Mouse (Mus musculus) MEL (cell line): ENCODE data around the gene Avp. TPM values are rescaled to one million over a fixed set of nuclear protein-coding genes. Genes with fewer than 3 reads are reported as not detected.

Experiments
- DNase-seq: peaks from one replicate; pipeline ENCODE4 v3.0.0; 2011; ENCODE audit warnings: low read depth, low spot score
- H3K27ac ChIP-seq: 2 replicates; pipeline ENCODE4 v1.5.1; 2012; ENCODE audit warnings: low read depth, mild to moderate bottlenecking, control low read depth, low read length, moderate library complexity; ENCODE audit not compliant: control insufficient read depth
- H3K27me3 ChIP-seq, 2 experiments: fragments of 150-350 bp in 1 of 2; sonication (generic) in 1 of 2; 2 replicates each; pipeline ENCODE4 v1.6.1; 2012; ENCODE audit warnings: low read length in 2 of 2, mild to moderate bottlenecking in 2 of 2, improper control_type of control experiment in 1 of 2, moderate library complexity in 1 of 2; ENCODE audit not compliant: insufficient read depth in 2 of 2, control insufficient read depth in 1 of 2
- H3K36me3 ChIP-seq, 2 experiments: 2 replicates each; pipeline ENCODE4 v1.6.1; 2012 to 2014; ENCODE audit warnings: low read length in 2 of 2, improper control_type of control experiment in 1 of 2, inconsistent platforms in 1 of 2, mild to moderate bottlenecking in 1 of 2; ENCODE audit not compliant: insufficient read depth in 2 of 2, control insufficient read depth in 1 of 2
- H3K4me1 ChIP-seq, 2 experiments: fragments of 150-350 bp in 1 of 2; sonication (generic) in 1 of 2; 2 replicates each; pipeline ENCODE4 v1.6.1; 2012; ENCODE audit warnings: low read length in 2 of 2, improper control_type of control experiment in 1 of 2, mild to moderate bottlenecking in 1 of 2; ENCODE audit not compliant: insufficient read depth in 2 of 2, control insufficient read depth in 1 of 2
- H3K4me3 ChIP-seq, 2 experiments: fragments of 150-350 bp in 1 of 2; sonication (generic) in 1 of 2; 2 replicates each; pipeline ENCODE4 v1.5.1; 2012; ENCODE audit warnings: low read depth in 2 of 2, low read length in 2 of 2, mild to moderate bottlenecking in 2 of 2, moderate library complexity in 2 of 2, control low read depth in 1 of 2, improper control_type of control experiment in 1 of 2; ENCODE audit not compliant: control insufficient read depth in 1 of 2, insufficient read depth in 1 of 2
- H3K79me2 ChIP-seq: 2 replicates; pipeline ENCODE4 v1.6.1; 2012; ENCODE audit warnings: mild to moderate bottlenecking, low read length, moderate library complexity; ENCODE audit not compliant: control insufficient read depth, poor library complexity, insufficient read depth
- H3K9ac ChIP-seq: 2 replicates; pipeline ENCODE4 v1.6.1; 2012; ENCODE audit warnings: low read depth, mild to moderate bottlenecking, control low read depth, low read length, moderate library complexity; ENCODE audit not compliant: control insufficient read depth, poor library complexity, severe bottlenecking
- H3K9me3 ChIP-seq: fragments of 150-350 bp; sonication (generic); replicated peaks from 2 replicates; pipeline ENCODE4 v1.6.1; 2012; ENCODE audit warnings: mild to moderate bottlenecking, low read length, improper control_type of control experiment, moderate library complexity; ENCODE audit not compliant: insufficient read depth
- CHD1 ChIP-seq: IDR thresholded peaks from 2 replicates; pipeline ENCODE4 v1.6.1; 2012; ENCODE audit warnings: low read depth, mild to moderate bottlenecking, inconsistent platforms, low read length, improper control_type of control experiment
- CHD2 ChIP-seq: IDR thresholded peaks from 2 replicates; pipeline ENCODE4 v1.6.1; 2011; ENCODE audit warnings: low read length, improper control_type of control experiment
- ELF1 ChIP-seq: IDR thresholded peaks from 2 replicates; pipeline ENCODE4 v1.6.1; 2014; ENCODE audit warnings: low read depth, mild to moderate bottlenecking, inconsistent platforms, low read length, improper control_type of control experiment, moderate library complexity
- EP300 ChIP-seq, 2 experiments: IDR thresholded peaks; 2 replicates each; pipeline ENCODE4 v1.6.1; 2011; ENCODE audit warnings: improper control_type of control experiment in 2 of 2, low read length in 2 of 2, low read depth in 1 of 2, mild to moderate bottlenecking in 1 of 2
- GABPA ChIP-seq: IDR thresholded peaks from 2 replicates; pipeline ENCODE4 v1.6.1; 2012; ENCODE audit warnings: low read depth, mild to moderate bottlenecking, inconsistent platforms, low read length, improper control_type of control experiment, moderate library complexity
- GATA1 ChIP-seq: IDR thresholded peaks from 2 replicates; pipeline ENCODE4 v1.6.1; 2011; ENCODE audit warnings: low read depth, low read length, improper control_type of control experiment
- HCFC1 ChIP-seq: IDR thresholded peaks from 2 replicates; pipeline ENCODE4 v1.6.1; 2012; ENCODE audit warnings: low read depth, mild to moderate bottlenecking, inconsistent platforms, low read length, improper control_type of control experiment, moderate library complexity
- JUND ChIP-seq: IDR thresholded peaks from 2 replicates; pipeline ENCODE4 v1.6.1; 2011; ENCODE audit warnings: low read depth, mild to moderate bottlenecking, improper control_type of control experiment, low read length
- MAFK ChIP-seq: IDR thresholded peaks from 2 replicates; pipeline ENCODE4 v1.6.1; 2011; ENCODE audit warnings: low read depth, mild to moderate bottlenecking, low read length, improper control_type of control experiment, borderline replicate concordance
- MXI1 ChIP-seq: IDR thresholded peaks from 2 replicates; pipeline ENCODE4 v1.6.1; 2011; ENCODE audit warnings: mild to moderate bottlenecking, low read depth, low read length, improper control_type of control experiment
- NELFE ChIP-seq: IDR thresholded peaks from 2 replicates; pipeline ENCODE4 v1.6.1; 2011; ENCODE audit warnings: low read depth, low read length, improper control_type of control experiment
- NRF1 ChIP-seq: IDR thresholded peaks from 2 replicates; pipeline ENCODE4 v1.6.1; 2014; ENCODE audit warnings: low read depth, mild to moderate bottlenecking, inconsistent platforms, low read length, improper control_type of control experiment, moderate library complexity; ENCODE audit not compliant: poor library complexity, insufficient read depth, severe bottlenecking
- POLR2A ChIP-seq, 2 experiments: IDR thresholded peaks; 2 replicates each; pipeline ENCODE4 v1.6.1; 2011 to 2012; ENCODE audit warnings: low read length in 2 of 2, mild to moderate bottlenecking in 2 of 2, control low read depth in 1 of 2, improper control_type of control experiment in 1 of 2, low read depth in 1 of 2, moderate library complexity in 1 of 2; ENCODE audit not compliant: control insufficient read depth in 1 of 2, insufficient read depth in 1 of 2, poor library complexity in 1 of 2
- POLR2AphosphoS2 ChIP-seq: IDR thresholded peaks from 2 replicates; pipeline ENCODE4 v1.6.1; 2011; ENCODE audit warnings: low read length, improper control_type of control experiment
- POLR2AphosphoS5 ChIP-seq: IDR thresholded peaks from 2 replicates; pipeline ENCODE4 v1.6.1; 2012; ENCODE audit warnings: low read depth, borderline replicate concordance, mild to moderate bottlenecking, inconsistent platforms, low read length, moderate library complexity, mixed read lengths
- RCOR1 ChIP-seq: IDR thresholded peaks from 2 replicates; pipeline ENCODE4 v1.6.1; 2012; ENCODE audit warnings: low read depth, mild to moderate bottlenecking, inconsistent platforms, low read length, improper control_type of control experiment
- SIN3A ChIP-seq: IDR thresholded peaks from 2 replicates; pipeline ENCODE4 v1.6.1; 2012; ENCODE audit warnings: low read length, improper control_type of control experiment, inconsistent platforms
- TBP ChIP-seq: IDR thresholded peaks from 2 replicates; pipeline ENCODE4 v1.8.0; 2011; ENCODE audit warnings: low read depth, low read length, improper control_type of control experiment
- UBTF ChIP-seq: IDR thresholded peaks from 2 replicates; pipeline ENCODE4 v1.6.1; 2012; ENCODE audit warnings: low read depth, mild to moderate bottlenecking, inconsistent platforms, low read length, improper control_type of control experiment, moderate library complexity, borderline replicate concordance; ENCODE audit not compliant: insufficient read depth
- USF2 ChIP-seq, 2 experiments: IDR thresholded peaks; 2 replicates each; pipeline ENCODE4 v1.6.1; 2011 to 2012; ENCODE audit warnings: improper control_type of control experiment in 2 of 2, low read length in 2 of 2, borderline replicate concordance in 1 of 2, inconsistent platforms in 1 of 2, low read depth in 1 of 2, mild to moderate bottlenecking in 1 of 2; ENCODE audit not compliant: insufficient read depth in 1 of 2
- ZKSCAN1 ChIP-seq: IDR thresholded peaks from 2 replicates; pipeline ENCODE4 v1.6.1; 2012; ENCODE audit warnings: low read depth, mild to moderate bottlenecking, inconsistent platforms, low read length, improper control_type of control experiment, moderate library complexity
- polyA plus RNA-seq, 2 experiments: library from polyadenylated mRNA; stranded (reverse) in 1 of 2; unstranded in 1 of 2; fragments of >175 nt in 1 of 2; fragments of >200 nt in 1 of 2; gene quantifications; 2 replicates each; pipeline versions ENCODE4 v1.2.1 to v1.2.4; 2012; ENCODE audit warnings: low replicate concordance in 2 of 2, low read depth in 1 of 2; ENCODE audit not compliant: insufficient read length in 2 of 2, insufficient read depth in 1 of 2, missing spikeins in 1 of 2
- total RNA-seq: library from RNA; depleted of rRNA; stranded (reverse); fragments of 300-350 nt; gene quantifications from 2 replicates; pipeline ENCODE4 v1.2.3, GENCODE M21; 2012

Avp gene
- total and polyA plus RNA-seq, 3 experiments, result not detected

DNA sequence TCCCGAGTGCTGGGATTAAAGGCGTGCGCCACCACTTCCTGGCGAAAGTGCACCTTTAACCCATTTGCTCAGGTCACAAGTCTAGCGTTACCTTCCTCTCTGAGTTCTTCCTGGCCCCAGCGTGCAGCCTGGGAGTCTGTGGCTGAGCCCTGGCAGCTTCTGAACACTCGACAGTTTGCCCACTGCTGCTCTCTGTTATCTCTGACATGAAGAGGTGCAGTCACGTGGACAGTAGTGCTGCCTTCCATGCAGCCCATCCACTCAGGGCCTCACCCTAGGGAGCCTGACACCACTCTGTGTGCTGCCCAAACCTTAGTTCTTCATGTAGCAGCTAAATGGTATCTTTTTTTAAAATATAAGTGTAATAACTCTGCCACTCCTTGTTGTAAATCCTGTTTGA lies 35.4 kb downstream of the Avp start (continued):
- TF ChIP-seq UBTF (no peak), ZKSCAN1 (no peak), POLR2A (IDR thresholded peaks at IDR 0.05; ENCODE audit: control insufficient read depth in 1 of 2, insufficient read depth in 1 of 2, low read depth in 1 of 2, low read length in 2 of 2, poor library complexity in 1 of 2) (no peak), EP300 (IDR thresholded peaks at IDR 0.05; ENCODE audit: low read depth in 1 of 2, low read length in 2 of 2) (peak; percentile 29 to 53; a peak in 3 of 4 replicates), USF2 (IDR thresholded peaks at IDR 0.05; ENCODE audit: borderline replicate concordance in 1 of 2, insufficient read depth in 1 of 2, low read depth in 1 of 2, low read length in 2 of 2) (peak in 1 of 2 experiments; percentile 73; a peak in 2 of 4 replicates), GABPA (no peak), POLR2AphosphoS2 (no peak), GATA1 (peak; percentile 44; the same call in 1 of the 2 replicates), POLR2AphosphoS5 (no peak), CHD1 (no peak), NELFE (no peak), NRF1 (no peak)

DNA sequence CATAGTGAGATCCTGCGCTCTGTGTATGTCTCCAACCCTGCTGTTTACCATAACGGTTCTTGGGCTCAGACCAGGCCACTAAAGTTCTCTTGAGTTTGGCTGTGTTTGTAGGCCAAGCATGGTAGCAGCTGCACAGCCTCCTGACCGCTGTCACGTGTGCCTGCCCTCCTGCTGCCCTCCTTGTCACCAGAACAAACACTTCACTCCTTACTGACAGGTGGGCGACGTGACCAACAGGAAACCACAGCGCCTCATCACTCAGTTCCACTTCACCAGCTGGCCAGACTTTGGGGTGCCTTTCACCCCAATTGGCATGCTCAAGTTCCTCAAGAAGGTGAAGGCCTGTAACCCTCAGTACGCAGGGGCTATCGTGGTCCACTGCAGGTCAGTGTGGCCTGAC lies 42.1 kb downstream of the Avp start:
- Histone ChIP-seq H3K27ac (no peak overlapping the region), H3K4me3 (no peak overlapping the region), H3K79me2 (no peaks in the 10 kb centered on the region), H3K9me3 (no peaks in the 10 kb centered on the region), H3K9ac (no peak overlapping the region), H3K36me3 (peaks cover 2 to 8% of the 10 kb centered on the region in 2 experiments; a peak in 3 of 4 replicates), H3K4me1 (peaks cover 2 to 13% of the 10 kb centered on the region in 2 experiments), H3K27me3 (no peaks in the 10 kb centered on the region)
- TF ChIP-seq RCOR1, result no peak
- no peak for TF ChIP-seq POLR2A (IDR thresholded peaks at IDR 0.05; ENCODE audit: control insufficient read depth in 1 of 2, insufficient read depth in 1 of 2, low read depth in 1 of 2, low read length in 2 of 2, poor library complexity in 1 of 2)
- TF ChIP-seq UBTF, result no peak
- TF ChIP-seq ELF1, result no peak
- TF ChIP-seq GATA1, result no peak
- no peak for TF ChIP-seq CHD2
- TF ChIP-seq USF2 (IDR thresholded peaks at IDR 0.05; ENCODE audit: borderline replicate concordance in 1 of 2, insufficient read depth in 1 of 2, low read depth in 1 of 2, low read length in 2 of 2), result no peak
- no peak for TF ChIP-seq HCFC1
- TF ChIP-seq MXI1, result no peak
- no peak for TF ChIP-seq SIN3A
- TF ChIP-seq POLR2AphosphoS5, result no peak
- TF ChIP-seq TBP, result no peak
- TF ChIP-seq JUND, result no peak
- TF ChIP-seq MAFK, result no peak
- DNase-seq, result no peak
